Mouse (Mus musculus): ENCODE data around the gene Trpv2.

The Trpv2 gene

GRCm38 (mm10) chr11:62629352-62630224, 55.3 kb downstream of the Trpv2 start:
- no peak for DNase-seq (ENCODE audit: extremely low read depth, low read depth)

GRCm38 (mm10) chr11:62630225-62630821, 56.0 kb downstream of the Trpv2 start:
- no peak for DNase-seq (ENCODE audit: extremely low read depth, low read depth)

GRCm38 (mm10) chr11:62631138-62631537, 56.9 kb downstream of the Trpv2 start:
- DNase-seq (ENCODE audit: extremely low read depth, low read depth) = no peak

GRCm38 (mm10) chr11:62635406-62635805, 61.1 kb downstream of the Trpv2 start:
- no peak for DNase-seq (ENCODE audit: extremely low read depth, low read depth)

- DNase-seq (ENCODE audit: extremely low read depth, low read depth) = no peak
Observed at GRCm38 (mm10) chr11:62636105-62636839, 62.0 kb downstream of the Trpv2 start.

GRCm38 (mm10) chr11:62636840-62637221, 62.5 kb downstream of the Trpv2 start:
- no peak for DNase-seq (ENCODE audit: extremely low read depth, low read depth)

GRCm38 (mm10) chr11:62637401-62637800, 63.1 kb downstream of the Trpv2 start:
- DNase-seq (ENCODE audit: extremely low read depth, low read depth) = no peak

GRCm38 (mm10) chr11:62637806-62638205, 63.5 kb downstream of the Trpv2 start:
- no peak for DNase-seq (ENCODE audit: extremely low read depth, low read depth)

- DNase-seq (ENCODE audit: extremely low read depth, low read depth) = no peak
Observed at GRCm38 (mm10) chr11:62638402-62638801, 64.1 kb downstream of the Trpv2 start.

GRCm38 (mm10) chr11:62640378-62640777, 66.1 kb downstream of the Trpv2 start:
- no peak for DNase-seq (ENCODE audit: extremely low read depth, low read depth)

GRCm38 (mm10) chr11:62642023-62642844, 67.9 kb downstream of the Trpv2 start:
- no peak for DNase-seq (ENCODE audit: extremely low read depth, low read depth)

GRCm38 (mm10) chr11:62643011-62643631, 68.8 kb downstream of the Trpv2 start:
- no peak for DNase-seq (ENCODE audit: extremely low read depth, low read depth)

- DNase-seq (ENCODE audit: extremely low read depth, low read depth) = no peak
Observed at GRCm38 (mm10) chr11:62643681-62644363, 69.5 kb downstream of the Trpv2 start.

- DNase-seq (ENCODE audit: extremely low read depth, low read depth) = no peak
Observed at GRCm38 (mm10) chr11:62644602-62645336, 70.5 kb downstream of the Trpv2 start.

GRCm38 (mm10) chr11:62645337-62645675, 71.0 kb downstream of the Trpv2 start:
- DNase-seq (ENCODE audit: extremely low read depth, low read depth) = no peak

- DNase-seq (ENCODE audit: extremely low read depth, low read depth) = peak; percentile 79
Observed at GRCm38 (mm10) chr11:62645732-62646494, 71.6 kb downstream of the Trpv2 start.

GRCm38 (mm10) chr11:62646495-62646843, 72.2 kb downstream of the Trpv2 start:
- no peak for DNase-seq (ENCODE audit: extremely low read depth, low read depth)

GRCm38 (mm10) chr11:62646958-62647515, 72.8 kb downstream of the Trpv2 start:
- no peak for DNase-seq (ENCODE audit: extremely low read depth, low read depth)
